Mouse (Mus musculus): ENCODE data around the gene 4932438A13Rik. TPM values are rescaled to one million over a fixed set of nuclear protein-coding genes. Genes with fewer than 3 reads are reported as not detected.

4932438A13Rik gene
- polyA plus RNA-seq, 1 experiment from 2014 or later = 28.0 TPM

DNA sequence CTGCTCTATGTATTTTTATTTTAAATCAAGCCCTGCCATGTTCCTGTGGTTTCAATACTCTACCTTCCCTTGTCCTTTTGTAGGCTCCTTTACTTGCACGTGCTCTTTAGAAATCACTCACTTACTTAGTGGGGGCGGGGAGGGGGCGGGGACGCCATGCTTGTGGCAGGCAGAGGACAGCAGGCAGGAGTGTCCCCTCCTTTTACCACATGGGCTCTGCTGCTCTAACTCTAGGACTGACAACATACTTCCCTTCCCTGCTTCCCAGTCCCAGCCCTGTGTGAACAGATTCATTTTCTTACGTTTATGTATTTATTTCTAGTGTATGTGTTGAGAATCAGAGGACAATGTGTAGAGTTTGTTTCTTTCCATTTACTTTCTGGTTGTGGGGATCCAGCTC is 78.7 kb downstream of the 4932438A13Rik start:
- Histone ChIP-seq H3K27ac (replicated peaks) (no peak overlapping the region), H3K4me1 (peaks cover 3% of the 10 kb centered on the region; the same call in 1 of the 2 replicates), H3K9me3 (no peaks in the 10 kb centered on the region), H3K27me3 (replicated peaks) (no peaks in the 10 kb centered on the region), H3K4me2 (no peak overlapping the region), H3K36me3 (peaks cover 29% of the 10 kb centered on the region), H3K9ac (no peak overlapping the region), H3K4me3 (no peak overlapping the region)
- WGBS = 39% methylated on average over 5 of the region's 5 CpGs
- ATAC-seq (ENCODE audit: extremely low read depth, insufficient number of reproducible peaks, low FRiP score, low TSS enrichment) = no peak

DNA sequence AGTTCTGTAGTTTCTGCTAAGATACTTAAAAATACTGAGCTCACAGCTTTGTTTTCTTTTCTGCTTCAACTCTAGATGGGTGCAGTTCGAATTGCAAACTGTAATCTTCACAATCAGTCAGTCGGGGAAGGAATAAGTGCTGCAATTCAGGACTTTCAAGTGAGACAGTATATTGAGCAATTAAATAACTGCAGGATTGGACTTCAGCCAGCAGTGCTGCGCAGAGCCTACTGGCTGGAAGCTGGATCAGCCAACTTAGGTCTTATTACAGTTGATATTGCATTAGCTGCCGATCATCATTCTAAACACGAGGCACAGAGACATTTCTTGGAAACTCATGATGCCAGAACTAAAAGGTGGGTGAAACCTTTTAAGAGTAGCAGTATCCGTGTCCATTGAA is 79.2 kb downstream of the 4932438A13Rik start:
- peaks cover 3% of the 10 kb centered on the region; the same call in 1 of the 2 replicates for H3K4me1 ChIP-seq
- H3K4me2 ChIP-seq = no peak overlapping the region
- ATAC-seq (ENCODE audit: extremely low read depth, insufficient number of reproducible peaks, low FRiP score, low TSS enrichment) = no peak
- H3K9ac ChIP-seq = no peak overlapping the region
- H3K9me3 ChIP-seq = no peaks in the 10 kb centered on the region
- H3K27me3 ChIP-seq (replicated peaks) = no peaks in the 10 kb centered on the region
- 70% methylated on average over 6 of the region's 6 CpGs for WGBS
- H3K36me3 ChIP-seq = peaks cover 25% of the 10 kb centered on the region
- H3K27ac ChIP-seq (replicated peaks) = no peak overlapping the region
- no peak overlapping the region for H3K4me3 ChIP-seq

DNA sequence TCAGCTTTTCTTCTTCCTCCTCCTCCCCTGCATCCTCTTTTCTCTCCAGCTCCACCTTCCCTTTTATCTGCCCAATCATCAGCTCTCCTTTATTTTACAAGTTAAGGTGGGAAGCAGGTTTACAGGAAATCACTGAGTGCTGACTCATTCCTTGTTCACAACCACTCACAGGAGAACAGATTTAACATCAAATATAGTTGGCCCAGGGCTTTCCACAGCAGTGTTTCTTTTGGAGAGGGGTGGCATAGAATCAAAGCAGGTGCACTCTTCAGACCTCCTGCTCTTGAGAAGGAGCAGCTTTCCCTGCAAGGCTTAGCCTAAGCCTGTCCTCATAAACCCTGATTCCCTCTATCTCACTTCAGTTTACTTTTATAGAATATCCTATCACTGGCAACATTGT is 80.8 kb downstream of the 4932438A13Rik start:
- no peak overlapping the region for H3K9ac ChIP-seq
- H3K4me3 ChIP-seq = no peak overlapping the region
- no peaks in the 10 kb centered on the region for H3K27me3 ChIP-seq (replicated peaks)
- H3K4me1 ChIP-seq = peaks cover 3% of the 10 kb centered on the region; the same call in 1 of the 2 replicates
- H3K9me3 ChIP-seq = no peaks in the 10 kb centered on the region
- H3K4me2 ChIP-seq = no peak overlapping the region
- no peak overlapping the region for H3K27ac ChIP-seq (replicated peaks)
- H3K36me3 ChIP-seq = peaks cover 32% of the 10 kb centered on the region
- ATAC-seq (ENCODE audit: extremely low read depth, insufficient number of reproducible peaks, low FRiP score, low TSS enrichment) = no peak

DNA sequence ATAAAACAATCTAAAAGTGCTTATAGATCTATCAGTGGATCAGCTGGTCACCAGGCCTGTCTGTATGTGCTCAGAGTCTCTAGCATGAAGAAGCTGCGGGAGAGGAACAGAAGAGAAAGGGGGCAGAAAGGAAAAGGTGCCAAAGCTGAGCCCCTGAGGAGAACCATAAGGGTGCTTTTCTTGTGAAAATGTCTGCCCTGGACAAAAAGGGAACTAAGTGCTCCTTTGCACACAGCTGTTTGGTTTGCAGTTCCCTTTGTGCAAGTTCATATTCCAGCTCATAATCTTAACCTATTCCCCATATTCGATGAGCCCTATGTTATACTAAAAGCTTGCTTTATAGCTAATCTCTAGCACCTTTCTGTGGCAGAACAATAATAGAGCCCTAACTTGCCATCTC is 175.1 kb downstream of the 4932438A13Rik start:
- H3K36me3 ChIP-seq = peaks cover 67% of the 10 kb centered on the region

DNA sequence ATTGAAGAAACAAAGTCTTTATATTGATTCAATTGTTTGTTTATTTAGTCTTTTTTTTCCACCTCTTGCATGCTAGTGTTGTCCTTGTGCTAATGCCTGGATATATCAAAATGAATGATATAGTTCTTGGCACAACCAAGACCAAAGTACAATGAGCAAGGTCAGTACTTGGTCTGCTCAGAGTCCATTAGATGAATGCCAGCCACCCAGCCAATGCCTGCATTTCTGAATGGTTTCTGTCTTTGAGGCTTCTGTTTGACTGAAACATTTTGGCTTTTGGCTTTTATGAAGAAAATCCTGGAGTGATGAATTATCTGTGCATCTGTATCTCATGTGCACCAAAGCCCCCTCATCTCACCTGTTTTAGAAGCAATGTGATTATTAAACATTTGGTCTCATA is 176.9 kb downstream of the 4932438A13Rik start:
- no peak for ATAC-seq (ENCODE audit: extremely low read depth, insufficient number of reproducible peaks, low FRiP score, low TSS enrichment)

More for the DNA sequence above, 175.1 kb downstream of the 4932438A13Rik start:
- no peaks in the 10 kb centered on the region for H3K4me1 ChIP-seq
- H3K4me2 ChIP-seq = no peak overlapping the region
- ATAC-seq (ENCODE audit: extremely low read depth, insufficient number of reproducible peaks, low FRiP score, low TSS enrichment) = no peak
- H3K9me3 ChIP-seq = no peaks in the 10 kb centered on the region
- no peaks in the 10 kb centered on the region for H3K27me3 ChIP-seq (replicated peaks)
- 82% methylated on average over 2 of the region's 2 CpGs for WGBS
- H3K9ac ChIP-seq = no peak overlapping the region
- no peak overlapping the region for H3K4me3 ChIP-seq
- no peak overlapping the region for H3K27ac ChIP-seq (replicated peaks)

DNA sequence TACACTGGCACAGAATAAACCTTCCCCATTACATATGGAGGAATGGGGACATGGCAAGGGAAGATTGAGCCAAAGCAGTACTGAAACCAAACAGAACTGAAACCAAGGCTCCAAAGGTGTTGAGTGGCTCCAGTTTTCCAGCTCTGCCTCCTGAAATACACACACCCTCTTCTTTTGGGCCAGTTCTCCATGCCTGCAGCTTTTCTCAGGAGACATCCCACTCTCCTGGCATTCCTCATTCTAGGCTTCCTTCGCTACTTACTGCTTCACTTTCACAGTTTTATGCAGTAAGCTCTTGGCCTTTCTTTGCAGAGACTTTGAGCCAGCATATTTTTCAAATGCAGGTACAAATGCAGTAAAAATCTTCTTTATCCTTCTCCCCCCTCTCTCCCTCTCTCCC is 188.6 kb downstream of the 4932438A13Rik start:
- no peak for ATAC-seq (ENCODE audit: extremely low read depth, insufficient number of reproducible peaks, low FRiP score, low TSS enrichment)
- Histone ChIP-seq H3K9ac (no peak overlapping the region), H3K9me3 (no peaks in the 10 kb centered on the region), H3K4me1 (no peaks in the 10 kb centered on the region), H3K4me2 (no peak overlapping the region), H3K4me3 (no peak overlapping the region), H3K27me3 (replicated peaks) (no peaks in the 10 kb centered on the region), H3K36me3 (peaks cover 38% of the 10 kb centered on the region), H3K27ac (replicated peaks) (no peak overlapping the region)
- 96% methylated on average over 1 of the region's 1 CpGs for WGBS

More for the DNA sequence above, 176.9 kb downstream of the 4932438A13Rik start:
- Histone ChIP-seq H3K9me3 (no peaks in the 10 kb centered on the region), H3K4me1 (no peaks in the 10 kb centered on the region), H3K36me3 (peaks cover 74% of the 10 kb centered on the region), H3K9ac (no peak overlapping the region), H3K4me3 (no peak overlapping the region), H3K27ac (replicated peaks) (no peak overlapping the region), H3K4me2 (no peak overlapping the region), H3K27me3 (replicated peaks) (no peaks in the 10 kb centered on the region)

DNA sequence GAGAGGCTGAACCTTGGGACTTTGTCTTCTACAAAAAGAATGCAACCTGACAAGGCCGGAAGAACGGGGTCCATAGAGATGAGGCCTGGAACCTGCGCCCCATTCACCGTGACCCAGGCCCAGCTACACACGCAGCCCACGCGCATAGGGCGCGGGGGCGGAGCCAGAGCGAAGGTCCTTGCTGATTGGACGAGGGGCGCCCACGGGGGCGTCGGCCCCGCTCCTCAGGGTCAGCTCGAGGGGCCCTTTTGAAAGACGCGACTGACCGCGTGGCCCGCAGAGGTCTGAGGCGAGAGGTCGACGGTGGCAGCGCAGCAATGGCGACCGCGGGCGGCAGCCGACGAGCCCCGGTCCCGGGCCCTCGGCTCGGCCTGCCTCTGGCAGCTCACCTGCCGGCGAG is 200.5 kb downstream of the 4932438A13Rik start, which contains the start of gene Adad1:
TSS of gene Adad1 (plus strand) at position 122 of the 400 bp plus-strand sequence.
- Histone ChIP-seq H3K9ac (peak within 1 kb of the TSS; percentile 54; the same call in 1 of the 2 replicates), H3K4me3 (peak within 1 kb of the TSS; percentile 45), H3K4me2 (peak within 1 kb of the TSS; percentile 67), H3K27ac (replicated peaks) (no peak within 1 kb of the TSS), H3K9me3 (peaks cover 13% of the 10 kb centered on the region; the same call in 1 of the 2 replicates), H3K36me3 (no peaks in the 10 kb centered on the region), H3K27me3 (replicated peaks) (no peaks in the 10 kb centered on the region), H3K4me1 (no peaks in the 10 kb centered on the region)
- WGBS = 38% methylated on average over 38 of the region's 39 CpGs
- no peak for ATAC-seq (ENCODE audit: extremely low read depth, insufficient number of reproducible peaks, low FRiP score, low TSS enrichment)

DNA sequence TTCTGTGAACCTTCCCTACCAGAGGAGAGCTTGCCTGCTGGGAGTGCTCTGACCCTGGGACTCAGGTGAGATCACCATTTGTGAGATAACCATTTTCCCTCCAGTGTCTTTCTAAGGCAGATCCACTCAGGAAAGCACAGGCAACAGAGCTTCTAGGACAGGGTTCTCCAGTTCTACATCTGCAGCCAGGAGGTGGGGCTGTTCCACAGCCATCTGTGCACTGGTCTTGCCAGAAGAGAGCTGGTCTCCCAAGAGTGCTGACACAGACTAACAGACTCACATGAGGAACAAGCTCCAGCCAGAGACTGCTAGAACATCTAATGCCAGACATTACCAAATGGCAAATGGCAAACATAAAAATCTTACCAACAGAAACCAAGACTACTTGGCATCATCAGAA is 210.3 kb downstream of the 4932438A13Rik start:
- Histone ChIP-seq H3K27me3 (replicated peaks) (no peaks in the 10 kb centered on the region), H3K4me2 (no peak overlapping the region), H3K9me3 (peaks cover 12% of the 10 kb centered on the region), H3K36me3 (no peaks in the 10 kb centered on the region), H3K27ac (replicated peaks) (no peak overlapping the region), H3K4me3 (no peak overlapping the region), H3K4me1 (no peaks in the 10 kb centered on the region), H3K9ac (no peak overlapping the region)
- ATAC-seq (ENCODE audit: extremely low read depth, insufficient number of reproducible peaks, low FRiP score, low TSS enrichment) = no peak

DNA sequence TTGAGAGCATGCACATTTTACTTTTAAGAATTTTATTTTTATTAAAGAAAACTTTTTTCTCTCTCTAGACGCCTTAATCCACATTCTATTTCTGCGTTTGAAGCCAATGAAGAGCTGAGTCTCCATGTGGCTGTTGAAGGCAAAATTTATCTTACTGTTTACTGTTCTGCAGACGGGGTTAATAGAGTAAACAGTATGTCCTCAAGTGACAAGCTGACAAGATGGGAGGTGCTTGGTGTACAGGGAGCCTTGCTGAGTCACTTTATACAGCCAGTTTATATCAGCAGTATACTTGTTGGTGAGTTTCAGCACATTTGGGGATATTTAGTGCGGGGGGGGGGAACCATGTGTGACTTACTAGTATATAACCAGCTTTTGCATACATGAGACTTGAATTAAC is 222.0 kb downstream of the 4932438A13Rik start:
- no peak overlapping the region for H3K27ac ChIP-seq (replicated peaks)
- no peak overlapping the region for H3K4me2 ChIP-seq
- 63% methylated on average over 4 of the region's 4 CpGs for WGBS
- ATAC-seq (ENCODE audit: extremely low read depth, insufficient number of reproducible peaks, low FRiP score, low TSS enrichment) = no peak
- no peak overlapping the region for H3K9ac ChIP-seq
- H3K4me1 ChIP-seq = no peaks in the 10 kb centered on the region
- no peak overlapping the region for H3K4me3 ChIP-seq
- no peaks in the 10 kb centered on the region for H3K36me3 ChIP-seq
- no peaks in the 10 kb centered on the region for H3K9me3 ChIP-seq
- no peaks in the 10 kb centered on the region for H3K27me3 ChIP-seq (replicated peaks)

DNA sequence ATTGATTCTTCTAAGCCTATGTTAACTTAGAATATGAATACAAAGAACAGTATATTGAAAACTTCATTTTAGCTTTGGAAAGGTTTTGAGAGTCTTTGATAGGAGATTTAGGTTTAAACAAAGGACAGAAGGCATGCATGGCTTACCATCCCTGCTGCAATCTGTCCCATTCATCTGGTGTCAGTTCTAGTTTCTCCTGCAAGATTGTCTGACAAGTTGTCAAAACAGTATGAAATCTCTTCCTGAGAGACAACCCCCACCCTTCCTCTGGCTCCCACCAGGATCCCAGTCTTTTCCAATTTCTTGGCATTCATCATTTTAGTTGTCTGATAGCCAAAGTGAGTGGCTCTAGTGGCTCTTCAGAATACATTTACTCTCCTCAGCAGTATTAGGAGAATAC is 227.8 kb downstream of the 4932438A13Rik start:
- H3K4me1 ChIP-seq = no peaks in the 10 kb centered on the region
- no peaks in the 10 kb centered on the region for H3K9me3 ChIP-seq
- no peak overlapping the region for H3K9ac ChIP-seq
- no peak overlapping the region for H3K4me2 ChIP-seq
- no peaks in the 10 kb centered on the region for H3K36me3 ChIP-seq
- H3K27me3 ChIP-seq (replicated peaks) = no peaks in the 10 kb centered on the region
- ATAC-seq (ENCODE audit: extremely low read depth, insufficient number of reproducible peaks, low FRiP score, low TSS enrichment) = no peak
- H3K4me3 ChIP-seq = no peak overlapping the region
- no peak overlapping the region for H3K27ac ChIP-seq (replicated peaks)

Data from heart, embryonic 13.5 days (tissue).